Mouse (Mus musculus) hindlimb bud, embryonic 11.5 days (tissue): ENCODE results near the gene Gm42791.

Experiments
- DNase-seq: peaks from one replicate; pipeline ENCODE4 v3.0.0-alpha.2; 2012; ENCODE audit warnings: low read depth, low spot score; ENCODE audit errors: extremely low spot score

Gm42791 gene

DNA sequence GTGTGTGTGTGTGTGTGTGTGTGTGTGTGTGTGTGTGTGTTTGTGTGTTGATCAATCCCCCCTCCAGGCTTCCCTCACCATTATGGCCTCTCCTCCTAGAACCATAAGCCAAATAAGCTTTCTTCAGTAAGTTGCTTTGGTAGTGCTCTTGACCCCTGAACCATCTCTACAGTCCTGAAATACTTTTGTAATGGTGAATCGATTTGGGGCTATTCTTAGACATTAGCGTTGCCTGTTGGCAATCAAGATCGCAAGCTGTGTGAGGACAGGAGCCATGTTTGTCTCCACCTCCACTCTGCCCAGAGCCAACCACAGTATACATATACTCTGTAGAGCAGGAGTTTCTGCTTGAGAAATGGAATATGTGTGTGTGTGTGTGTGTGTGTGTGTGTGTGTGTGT, 14.2 kb upstream of the Gm42791 start:
- no peak for DNase-seq

DNA sequence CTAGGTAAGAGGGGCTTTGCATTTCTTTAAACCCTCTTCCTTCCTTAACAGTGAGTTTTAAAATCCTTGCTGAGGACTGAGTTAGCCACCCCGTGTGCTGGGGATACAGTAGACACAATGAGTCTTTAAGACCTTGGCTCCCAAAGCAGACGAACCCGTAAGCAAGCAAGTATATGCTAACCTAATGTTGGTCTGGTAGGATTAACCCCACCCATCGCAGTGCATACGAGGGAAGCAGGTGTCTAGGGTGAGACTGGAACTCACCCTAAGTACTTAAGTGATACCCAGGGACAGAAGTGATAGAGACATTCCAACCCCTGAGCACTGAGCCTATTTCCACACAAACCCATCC, 12.3 kb upstream of the Gm42791 start:
- DNase-seq = no peak

DNA sequence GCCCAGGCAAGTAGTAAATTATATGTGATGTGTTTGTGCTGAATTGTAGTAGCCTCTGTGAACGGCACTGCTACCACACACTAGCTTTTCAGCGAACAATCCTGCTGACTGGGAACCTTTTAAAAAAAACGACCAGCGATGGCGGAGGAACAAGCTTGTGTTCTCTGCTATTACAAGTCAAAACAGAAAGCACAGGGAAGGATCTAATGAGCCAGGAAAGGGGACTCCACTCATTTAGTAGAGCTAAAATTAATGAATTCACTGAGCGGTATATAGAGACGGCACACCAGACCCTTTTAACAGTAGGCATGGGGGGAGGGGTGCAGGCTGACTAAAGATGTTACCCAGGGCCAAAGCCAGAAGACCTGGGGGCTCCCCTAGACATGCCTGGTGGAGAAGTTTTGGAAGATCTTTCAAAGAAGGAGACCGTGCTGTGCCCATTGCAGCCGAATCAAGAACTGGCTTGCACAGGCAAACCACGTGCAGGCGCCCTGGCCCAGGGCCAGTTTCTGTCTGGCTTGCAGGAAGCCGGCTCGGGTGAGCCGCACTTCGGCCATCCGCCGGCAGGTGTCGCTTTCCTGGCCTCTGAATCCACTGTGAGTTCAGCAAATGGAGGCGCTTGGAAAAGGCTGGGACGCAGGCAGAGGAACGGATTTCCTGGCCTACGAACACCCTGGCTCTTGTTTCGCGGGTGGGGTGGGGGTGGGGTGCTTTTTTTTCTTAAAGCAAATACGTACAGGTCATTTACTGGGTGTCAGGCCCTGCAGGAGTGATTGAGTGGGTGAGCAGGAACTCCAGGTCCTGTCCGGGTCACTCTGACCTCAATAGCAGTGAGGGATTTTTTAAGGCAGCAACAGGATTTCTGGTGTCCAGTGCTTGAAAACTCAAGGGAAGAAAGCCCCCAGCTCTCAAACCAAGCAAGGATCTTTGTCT, 11.7 kb upstream of the Gm42791 start:
- peak; percentile 89 for DNase-seq

DNA sequence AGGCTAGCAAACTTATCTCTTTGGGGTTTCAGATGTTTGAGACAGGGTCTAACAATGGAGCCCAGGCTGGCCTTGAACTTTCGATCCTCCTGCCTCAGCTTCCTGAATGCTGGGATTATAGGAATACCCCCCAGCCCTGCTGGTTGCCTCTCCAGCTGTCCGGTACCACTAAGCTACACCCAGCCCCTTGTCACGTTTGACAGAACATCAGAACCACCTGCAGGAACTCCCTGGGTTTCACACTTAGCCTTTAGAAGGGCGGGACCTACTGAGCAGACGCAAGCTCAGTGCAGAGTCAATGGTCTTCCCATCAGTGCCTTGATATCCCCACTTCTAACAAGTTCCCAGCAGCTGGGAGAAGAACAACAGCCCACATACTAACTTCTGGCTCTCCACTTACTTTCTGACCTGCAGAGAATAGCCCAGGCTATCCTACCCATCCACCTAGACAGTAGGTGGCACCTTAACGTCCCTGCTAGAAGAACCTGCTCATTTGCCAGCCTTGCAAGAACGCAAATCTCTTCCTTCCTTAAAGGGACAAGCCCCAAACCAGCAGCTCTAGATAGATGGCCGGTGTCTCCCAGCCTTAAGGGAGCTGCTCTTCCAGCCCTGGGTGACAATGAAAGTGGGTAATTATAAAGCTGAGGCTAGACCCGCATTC, 10.9 kb upstream of the Gm42791 start:
- DNase-seq = no peak

DNA sequence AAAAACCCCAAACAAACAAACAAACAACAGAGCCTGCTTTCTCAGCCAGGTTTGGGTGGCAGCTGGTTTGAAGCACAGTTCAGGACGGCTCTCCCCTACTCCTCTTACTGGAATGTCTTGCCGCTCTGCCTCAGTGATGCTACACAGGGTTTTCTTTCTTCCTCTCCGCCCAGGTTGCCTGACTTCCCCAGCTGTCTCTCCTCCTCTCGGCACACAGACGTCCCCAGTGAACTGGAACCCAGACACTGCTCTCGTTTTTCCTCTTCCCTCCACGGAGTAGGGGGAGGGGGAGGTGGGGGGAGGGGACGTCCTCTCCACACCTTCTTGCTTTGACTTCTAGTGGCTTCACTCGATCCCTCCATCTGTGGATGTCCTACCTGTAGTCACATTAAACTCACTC, 10.1 kb upstream of the Gm42791 start:
- no peak for DNase-seq

DNA sequence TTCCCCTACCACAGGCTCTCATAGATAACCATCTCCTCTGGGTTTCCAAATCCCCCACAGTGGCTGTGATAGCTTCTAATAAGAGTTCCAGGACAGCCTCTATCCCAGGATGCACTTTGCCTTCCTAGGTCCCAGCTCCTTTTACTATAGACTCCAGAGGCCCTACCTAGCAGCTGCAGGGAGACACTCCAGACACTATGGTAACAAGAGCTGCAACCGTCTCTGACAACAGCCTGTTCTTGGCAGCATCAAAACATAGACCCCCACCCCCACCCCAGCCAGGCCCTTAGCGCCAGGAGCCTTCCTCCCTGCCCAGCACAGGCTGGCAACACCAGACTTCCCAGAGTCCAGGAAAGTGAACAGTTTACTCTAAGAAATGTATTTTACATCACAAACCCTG, 8.2 kb upstream of the Gm42791 start:
- no peak for DNase-seq

DNA sequence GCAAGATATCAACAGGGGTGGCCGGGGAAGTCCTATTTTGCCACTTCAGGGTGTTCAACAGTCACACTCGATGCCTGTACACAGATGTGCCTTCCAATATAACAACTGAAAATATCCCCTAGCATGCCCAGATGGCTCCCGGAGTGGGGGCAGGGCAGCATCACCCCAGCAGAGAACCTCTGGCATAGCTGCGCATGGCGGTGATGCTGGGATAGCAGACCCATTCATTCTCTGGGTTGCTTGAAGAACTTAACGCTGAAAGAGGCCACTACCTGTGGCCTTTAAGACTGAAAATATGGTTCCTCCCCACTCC, 7.8 kb upstream of the Gm42791 start:
- DNase-seq = no peak

DNA sequence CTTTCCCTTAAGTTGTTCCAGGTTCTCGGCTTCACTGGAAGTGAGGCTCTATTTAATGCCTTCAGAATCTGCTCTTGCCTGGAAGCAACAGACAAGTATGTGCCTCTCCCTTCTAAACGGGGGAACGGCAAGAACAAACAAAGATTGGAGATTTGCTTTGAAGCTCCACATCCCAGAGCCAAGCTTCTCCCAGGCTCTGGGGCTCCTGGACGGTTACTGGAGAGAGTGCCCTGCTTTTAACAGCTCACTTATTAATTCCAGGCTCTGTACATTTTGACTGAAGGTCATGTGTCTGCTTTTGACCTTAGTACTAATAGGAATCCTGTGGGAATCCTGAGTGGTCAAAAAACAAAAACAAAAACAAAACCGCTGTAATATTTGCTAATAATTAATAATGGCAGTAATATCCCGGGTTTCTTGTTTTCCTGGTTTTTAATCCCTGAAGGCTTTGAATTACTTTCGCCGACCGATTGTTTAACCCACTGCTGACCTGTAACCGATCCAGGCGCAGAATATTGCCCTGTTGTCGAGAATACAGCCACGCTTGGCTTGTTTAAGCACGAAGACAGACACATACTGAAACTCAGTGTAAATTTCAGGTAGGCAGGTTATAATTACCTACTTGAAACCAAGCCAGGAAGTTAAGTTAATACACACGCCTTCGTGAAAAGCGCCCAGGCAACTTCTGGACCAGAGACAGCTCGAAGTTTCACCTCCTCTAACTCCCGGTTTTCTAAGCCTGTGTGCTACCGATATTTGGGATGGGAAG, 7.3 kb upstream of the Gm42791 start:
- DNase-seq = no peak

DNA sequence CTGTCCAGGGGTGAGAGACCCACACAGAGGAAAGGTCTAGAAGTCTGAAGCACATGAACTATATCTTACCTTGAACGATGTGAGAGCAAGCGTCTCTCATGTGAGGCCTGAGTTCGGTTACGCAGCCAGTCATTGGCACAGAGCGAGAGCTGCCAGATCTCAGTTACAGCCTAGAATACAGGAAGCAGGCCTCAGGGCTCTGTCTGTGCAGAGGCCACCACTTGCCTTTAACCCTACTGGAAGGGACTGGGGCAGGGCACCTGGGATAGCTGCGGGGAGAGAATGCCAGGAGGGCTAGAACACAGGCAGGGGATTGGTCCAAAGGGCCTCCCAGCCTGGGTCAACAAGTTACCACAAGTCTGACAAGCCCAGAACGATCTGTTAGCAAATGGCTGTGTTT, 4.9 kb upstream of the Gm42791 start:
- DNase-seq = no peak

DNA sequence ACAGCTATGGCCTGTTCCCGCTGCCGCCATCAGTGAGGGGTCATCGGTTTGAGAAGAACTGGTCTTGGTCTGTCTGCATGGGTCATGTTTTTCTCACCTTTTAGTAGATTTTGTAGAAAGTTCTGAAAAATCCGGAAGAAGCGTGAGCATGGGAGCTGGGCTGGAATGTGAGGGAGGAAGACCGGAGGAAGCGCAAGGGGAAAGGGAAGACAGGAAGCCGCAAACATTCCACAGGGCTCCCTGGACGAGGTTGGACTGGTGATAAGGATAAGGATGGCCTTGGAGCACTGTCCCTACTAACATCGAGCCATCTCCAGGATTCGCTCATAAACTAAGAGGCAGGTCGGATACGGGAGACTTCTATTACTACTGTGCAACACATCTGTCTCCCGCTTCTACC, 3.6 kb upstream of the Gm42791 start:
- no peak for DNase-seq

DNA sequence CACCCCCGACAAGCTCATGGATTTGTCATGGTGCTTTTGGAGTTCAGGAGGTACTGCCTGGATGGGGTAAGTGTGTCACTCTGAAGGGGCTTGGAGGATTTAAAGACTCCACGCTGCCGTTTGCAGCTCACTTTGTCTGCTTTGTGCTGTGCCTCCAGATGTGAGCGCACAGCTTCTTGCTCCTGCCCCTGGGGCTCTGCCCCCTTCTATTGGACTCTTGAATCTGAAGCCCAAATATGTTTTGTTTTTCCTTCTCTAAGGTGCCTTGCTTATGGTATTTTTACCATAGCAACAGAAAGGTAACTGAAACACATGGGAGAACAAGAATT, 1.7 kb upstream of the Gm42791 start:
- DNase-seq = no peak

DNA sequence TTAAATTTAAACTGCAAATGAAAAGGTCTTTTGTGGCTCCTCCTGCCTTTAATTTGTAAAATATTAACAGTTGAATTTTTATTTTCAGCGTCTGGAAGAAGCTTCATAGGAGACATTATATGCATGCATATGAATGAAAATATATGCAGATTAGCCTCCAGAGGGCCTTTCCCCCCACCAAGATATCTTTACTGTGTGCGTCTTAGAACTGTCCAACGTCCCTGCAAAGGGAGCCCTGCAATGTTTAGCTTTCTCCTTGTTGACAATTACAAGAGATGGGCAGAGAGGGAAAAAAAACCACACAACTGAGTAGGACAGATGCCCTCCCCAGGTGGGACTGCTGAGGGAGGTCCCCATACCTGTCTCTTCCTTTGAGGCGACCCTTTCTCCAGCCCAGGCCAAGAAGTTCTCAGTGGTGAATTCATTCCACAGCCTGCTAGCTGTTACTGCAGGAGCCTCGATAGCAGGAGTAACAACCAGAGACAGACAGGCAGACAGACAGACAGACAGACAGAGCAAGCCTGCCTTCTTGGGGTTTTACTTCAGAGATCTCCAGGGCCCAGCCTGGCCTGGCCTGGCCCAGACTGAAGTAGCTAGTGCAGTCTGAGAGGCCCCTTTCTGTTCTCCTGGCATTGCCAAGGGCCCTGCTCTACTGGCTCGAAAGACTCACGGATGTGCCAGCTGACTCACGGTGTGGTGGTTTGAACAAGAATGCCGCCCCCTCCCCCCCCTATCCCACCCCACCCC, 1.2 kb upstream of the Gm42791 start:
- no peak for DNase-seq

DNA sequence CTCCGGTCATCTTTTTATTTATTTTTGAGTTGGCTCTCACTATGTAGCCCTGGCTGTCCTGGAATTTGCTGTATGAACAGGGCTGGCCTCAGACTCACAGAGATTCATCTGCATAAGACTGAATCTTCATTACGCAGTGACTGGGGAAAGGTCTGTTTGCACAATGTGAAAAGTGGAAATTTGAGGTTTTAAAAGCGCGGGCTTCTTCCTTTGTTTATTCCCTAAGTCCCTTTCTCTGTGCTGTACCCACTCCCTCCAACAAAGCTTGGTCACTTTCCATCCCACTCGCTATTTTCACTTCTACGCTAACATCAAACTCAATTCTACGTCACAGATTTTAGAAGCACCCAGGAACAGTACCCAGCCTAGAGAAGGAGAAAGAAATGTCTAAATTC, 639 bp downstream of the Gm42791 start:
- DNase-seq = no peak

DNA sequence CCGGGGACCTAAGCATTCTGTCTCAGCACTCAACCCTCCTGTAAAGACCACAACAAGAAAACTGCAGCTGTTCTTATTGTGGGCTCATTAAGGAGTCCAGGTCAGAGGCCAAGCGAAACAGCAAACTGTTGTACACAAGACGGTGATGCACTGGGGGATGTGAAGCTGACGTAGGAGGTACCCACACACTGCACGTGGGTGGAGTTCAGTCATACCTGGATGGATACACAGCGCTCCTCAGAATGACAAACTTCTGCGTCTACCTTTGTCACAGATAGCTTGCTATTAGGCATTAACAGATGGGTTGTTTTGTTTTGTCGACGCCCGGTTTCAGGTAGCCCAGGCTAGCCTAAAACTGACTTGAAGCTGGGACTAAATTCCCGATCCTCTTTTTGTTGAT, 2.3 kb downstream of the Gm42791 start:
- DNase-seq = no peak

DNA sequence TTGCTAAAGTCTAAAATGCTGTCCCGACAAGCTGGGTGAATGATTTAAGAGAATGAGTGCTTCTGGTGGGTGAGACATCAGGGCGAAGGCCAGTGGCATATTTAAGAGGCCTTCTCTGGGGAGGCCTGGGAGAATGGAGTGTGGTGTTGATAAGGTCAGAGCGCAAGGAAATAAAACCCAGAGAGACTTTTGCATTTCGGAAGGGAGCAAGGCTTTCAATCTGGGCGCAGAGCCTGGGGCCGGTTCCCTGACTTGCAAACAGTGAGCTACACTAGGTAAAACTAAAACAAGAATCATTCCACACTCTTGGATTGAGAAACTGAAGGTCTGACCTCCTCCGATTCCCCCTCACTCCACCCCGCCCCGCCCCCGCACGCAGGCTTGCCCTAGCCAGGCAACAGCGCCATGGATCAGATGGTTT, 4.0 kb downstream of the Gm42791 start:
- no peak for DNase-seq

DNA sequence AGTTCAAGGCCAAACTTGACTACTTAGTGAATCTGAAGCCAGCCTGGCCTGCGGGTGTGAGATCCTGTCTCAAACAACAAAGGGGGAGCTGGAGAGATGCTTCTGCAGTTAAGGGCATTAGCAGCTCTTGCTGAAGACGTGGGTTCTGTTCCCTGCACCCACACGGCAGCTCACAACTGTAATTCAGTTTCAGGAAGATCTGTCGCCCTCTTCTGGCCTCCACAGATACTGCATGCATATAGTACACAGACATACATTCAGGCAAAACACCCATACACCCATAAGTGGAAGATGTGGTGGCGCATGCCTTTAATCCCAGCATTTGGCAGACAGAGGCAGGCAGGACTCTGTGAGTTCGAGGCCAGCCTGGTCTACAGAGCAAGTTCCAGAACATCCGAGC, 5.5 kb downstream of the Gm42791 start:
- DNase-seq = no peak

DNA sequence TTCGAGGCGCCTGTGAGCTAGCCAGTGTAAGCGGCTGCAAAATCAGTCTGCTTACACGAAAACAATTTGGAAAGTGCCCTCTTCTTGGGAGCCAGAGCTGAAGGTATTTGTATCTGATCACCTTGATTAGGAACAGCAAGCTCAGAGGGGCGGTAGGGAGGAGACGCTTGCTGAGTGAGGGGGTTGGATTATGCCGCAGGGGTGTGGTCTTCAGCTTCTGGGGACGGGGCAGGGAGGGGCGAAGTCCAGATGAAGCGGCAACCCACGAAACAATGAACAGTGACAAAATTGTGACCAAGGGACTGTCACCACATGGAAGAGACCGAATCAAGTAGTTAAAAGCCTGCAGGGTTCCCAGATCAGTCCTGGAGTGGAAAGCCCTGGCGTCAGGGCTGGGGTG, 10.0 kb downstream of the Gm42791 start:
- DNase-seq = no peak

DNA sequence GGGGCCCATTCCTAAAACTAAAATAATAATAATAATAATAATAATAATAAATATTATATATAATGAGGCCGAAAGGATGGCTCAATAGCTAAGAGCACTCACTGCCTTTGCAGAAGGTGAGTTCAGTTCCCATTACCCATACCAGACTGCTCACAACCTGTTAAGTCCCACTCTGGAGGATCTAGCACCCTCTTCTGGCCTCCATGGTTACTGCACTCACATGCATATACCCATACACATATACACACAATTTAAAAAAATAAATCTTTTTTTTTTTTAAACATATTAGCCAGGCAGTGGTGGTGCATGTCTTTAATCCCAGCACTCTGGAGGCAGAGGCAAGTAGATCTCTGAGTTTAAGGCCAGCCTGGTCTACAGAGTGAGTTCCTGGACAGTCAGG, 11.3 kb downstream of the Gm42791 start:
- no peak for DNase-seq

DNA sequence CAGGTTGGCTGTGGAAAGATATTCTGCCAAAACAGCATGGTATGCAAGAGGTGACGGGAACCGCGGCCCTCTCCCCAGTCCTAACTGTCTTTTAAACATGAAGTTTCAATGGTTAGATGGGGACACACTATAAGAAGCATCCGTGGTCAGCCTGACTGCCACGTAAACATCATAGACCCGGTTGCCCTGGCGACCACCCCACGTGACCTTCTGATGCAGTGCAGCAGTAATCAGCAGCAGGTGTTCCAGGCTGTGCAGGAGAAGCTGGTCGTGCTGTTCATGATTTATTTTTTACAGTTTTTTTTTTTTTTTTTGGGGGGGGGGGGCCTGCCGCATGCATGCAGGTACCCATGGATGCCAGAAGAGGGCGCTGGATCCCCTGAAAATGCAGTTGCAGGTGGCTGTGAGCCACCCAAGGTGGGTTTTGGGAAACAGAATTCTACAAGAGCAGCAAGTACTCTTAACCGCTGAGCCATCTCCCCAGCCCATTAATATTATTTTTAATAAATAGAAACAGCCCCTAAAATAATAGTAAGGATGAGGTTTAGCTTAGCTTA, 11.8 kb downstream of the Gm42791 start:
- no peak for DNase-seq

DNA sequence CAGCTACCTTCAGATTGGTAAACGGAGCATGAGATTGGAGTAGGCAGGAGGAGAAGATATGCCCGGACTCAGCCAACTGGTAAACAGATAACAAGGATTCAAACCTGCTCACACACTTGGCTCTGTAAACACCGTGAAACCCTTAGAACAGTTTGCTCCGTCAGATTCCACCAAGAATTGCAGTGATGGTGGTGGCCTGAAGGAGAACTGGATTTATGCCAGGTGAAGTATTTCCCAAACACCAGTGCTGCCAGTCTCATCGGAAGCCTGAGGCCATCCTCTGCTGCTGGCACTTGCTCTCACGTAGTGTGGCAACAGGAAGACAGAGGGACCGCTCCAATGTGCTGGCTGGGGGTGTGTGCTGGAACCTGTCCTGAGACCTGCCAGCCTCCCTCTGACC, 12.6 kb downstream of the Gm42791 start:
- DNase-seq = no peak

DNA sequence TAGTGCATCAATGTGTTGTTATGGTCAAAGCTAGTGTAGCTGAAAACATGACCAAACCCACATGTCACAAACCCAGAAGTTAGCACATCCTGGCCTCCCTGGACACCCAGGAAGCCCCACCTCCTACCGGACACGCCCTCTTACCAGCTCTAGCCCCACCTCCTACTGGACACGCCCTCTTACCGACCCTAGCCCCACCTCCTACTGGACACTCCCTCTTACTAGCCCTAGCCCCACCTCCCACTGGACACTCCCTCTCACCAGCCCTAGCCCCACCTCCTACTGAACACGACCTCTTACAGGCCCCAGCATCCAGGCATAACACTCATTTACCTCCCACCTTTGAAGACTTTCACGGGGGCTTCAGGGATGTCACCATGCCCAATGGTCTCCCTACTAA, 14.3 kb downstream of the Gm42791 start:
- DNase-seq = no peak
